In genomic region chr17:30610739-30611138, GRCm38 (mm10) we compare ENCODE assay signal across 12 mouse cellular contexts. TPM values are rescaled to one million over a fixed set of nuclear protein-coding genes. Genes with fewer than 3 reads are reported as not detected.
DNase-seq lines count a peak whose midpoint lies in the region; ATAC-seq and TF ChIP-seq lines count a peak whose summit lies in the region.
"Had no signal": no experiment of that assay in that cellular context is flagged by ENCODE, and none has a peak within 500 bp of the region (broad histone marks: within the 10 kb centered on the region; RNA-seq: fewer than 3 reads in every experiment).

No protein-coding gene starts in this region.

- no peak for ATAC-seq in heart, embryonic 13.5 days (ENCODE audit: extremely low read depth, insufficient number of reproducible peaks, low FRiP score, low TSS enrichment)
- no peak for ATAC-seq in midbrain, embryonic 12.5 days (ENCODE audit: low FRiP score, low read depth)
- ATAC-seq in midbrain, embryonic 13.5 days: no peak
- no peak for ATAC-seq in stomach, postnatal 0 days (ENCODE audit: low FRiP score, low TSS enrichment)

- peaks cover 8% of the 10 kb centered on the region for H3K36me3 ChIP-seq in heart, embryonic 13.5 days
- no peaks in the 10 kb centered on the region for H3K36me3 ChIP-seq in midbrain, embryonic 12.5 days
- H3K36me3 ChIP-seq in midbrain, embryonic 13.5 days: no peaks in the 10 kb centered on the region
- peaks cover 15% of the 10 kb centered on the region for H3K36me3 ChIP-seq in limb, embryonic 10.5 days
- no peaks in the 10 kb centered on the region for H3K36me3 ChIP-seq in stomach, postnatal 0 days (ENCODE audit: control insufficient read depth, insufficient read depth, low read length)

- no peak for TF ChIP-seq CTCF in stomach, postnatal 0 days (IDR thresholded peaks at IDR 0.05; ENCODE audit: low read depth)

- H3K4me2 ChIP-seq in heart, embryonic 13.5 days: peak overlapping the region; percentile 74
- peak overlapping the region; percentile 64; the same call in 1 of the 2 replicates for H3K4me2 ChIP-seq in midbrain, embryonic 12.5 days (replicated peaks)
- H3K4me2 ChIP-seq in midbrain, embryonic 13.5 days (replicated peaks): no peak overlapping the region
- H3K4me2 ChIP-seq in stomach, postnatal 0 days (replicated peaks; ENCODE audit: low read depth): peak overlapping the region; percentile 62; the same call in 1 of the 2 replicates

- peak overlapping the region; percentile 0; the same call in 1 of the 2 replicates for H3K4me3 ChIP-seq in heart, embryonic 13.5 days
- H3K4me3 ChIP-seq in midbrain, embryonic 12.5 days: no peak overlapping the region
- H3K4me3 ChIP-seq in midbrain, embryonic 13.5 days (replicated peaks): no peak overlapping the region
- peak overlapping the region; percentile 71; the same call in 1 of the 2 replicates for H3K4me3 ChIP-seq in limb, embryonic 10.5 days
- H3K4me3 ChIP-seq in stomach, postnatal 0 days (ENCODE audit: low read depth, low read length): no peak overlapping the region

- TF ChIP-seq EP300 in stomach, postnatal 0 days (optimal IDR thresholded peaks at IDR 0.05): no peak

- H3K4me1 ChIP-seq in heart, embryonic 13.5 days: peaks cover 46% of the 10 kb centered on the region
- H3K4me1 ChIP-seq in midbrain, embryonic 12.5 days: peaks cover 42% of the 10 kb centered on the region
- H3K4me1 ChIP-seq in midbrain, embryonic 13.5 days (replicated peaks): peaks cover 25% of the 10 kb centered on the region
- H3K4me1 ChIP-seq in limb, embryonic 10.5 days: peaks cover 24% of the 10 kb centered on the region
- H3K4me1 ChIP-seq in stomach, postnatal 0 days (replicated peaks; ENCODE audit: control insufficient read depth, insufficient read depth): no peaks in the 10 kb centered on the region; the same call in none of the 2 replicates

- H3K9me3 ChIP-seq in heart, embryonic 13.5 days: no peaks in the 10 kb centered on the region
- no peaks in the 10 kb centered on the region for H3K9me3 ChIP-seq in midbrain, embryonic 12.5 days
- H3K9me3 ChIP-seq in midbrain, embryonic 13.5 days: no peaks in the 10 kb centered on the region
- H3K9me3 ChIP-seq in limb, embryonic 10.5 days (replicated peaks): no peaks in the 10 kb centered on the region
- H3K9me3 ChIP-seq in stomach, postnatal 0 days (ENCODE audit: control insufficient read depth, low read length): no peaks in the 10 kb centered on the region

- WGBS in heart, embryonic 13.5 days: 70% methylated on average over 1 of the region's 1 CpGs
- WGBS in midbrain, embryonic 12.5 days: 34% methylated on average over 1 of the region's 1 CpGs
- 41% methylated on average over 1 of the region's 1 CpGs for WGBS in midbrain, embryonic 13.5 days
- 82% methylated on average over 1 of the region's 1 CpGs for WGBS in limb, embryonic 10.5 days
- 53% methylated on average over 1 of the region's 1 CpGs for WGBS in stomach, postnatal 0 days

- no peak overlapping the region for H3K27ac ChIP-seq in heart, embryonic 13.5 days (replicated peaks)
- H3K27ac ChIP-seq in midbrain, embryonic 12.5 days (replicated peaks): no peak overlapping the region
- H3K27ac ChIP-seq in midbrain, embryonic 13.5 days: no peak overlapping the region
- no peak overlapping the region for H3K27ac ChIP-seq in limb, embryonic 10.5 days
- H3K27ac ChIP-seq in stomach, postnatal 0 days (replicated peaks): no peak overlapping the region

- peak overlapping the region; percentile 95; the same call in 1 of the 2 replicates for H3K9ac ChIP-seq in heart, embryonic 13.5 days
- no peak overlapping the region for H3K9ac ChIP-seq in midbrain, embryonic 12.5 days (replicated peaks)
- H3K9ac ChIP-seq in midbrain, embryonic 13.5 days (replicated peaks): no peak overlapping the region
- no peak overlapping the region for H3K9ac ChIP-seq in stomach, postnatal 0 days (ENCODE audit: low read length)

- intact Hi-C loops in heart, postnatal 10 days (cut with DNase I): no loop called here

- no peaks in the 10 kb centered on the region for H3K27me3 ChIP-seq in heart, embryonic 13.5 days (replicated peaks)
- H3K27me3 ChIP-seq in midbrain, embryonic 12.5 days: no peaks in the 10 kb centered on the region
- H3K27me3 ChIP-seq in midbrain, embryonic 13.5 days: no peaks in the 10 kb centered on the region
- no peaks in the 10 kb centered on the region for H3K27me3 ChIP-seq in limb, embryonic 10.5 days (ENCODE audit: low read depth, poor library complexity, severe bottlenecking)
- H3K27me3 ChIP-seq in stomach, postnatal 0 days (ENCODE audit: control insufficient read depth, insufficient read depth, low read length): no peaks in the 10 kb centered on the region

- no peak for DNase-seq in heart, postnatal 10 days
- no peak for DNase-seq in limb, embryonic 10.5 days (ENCODE audit: low spot score)
- no peak for DNase-seq in stomach, postnatal 0 days (ENCODE audit: low spot score)
- no peak for DNase-seq in right cerebral cortex, postnatal 25 days
- no peak for DNase-seq in spleen, adult 18-20 months
- DNase-seq: cerebellum, adult 8-10 months; kidney, adult 9 months; lung, adult 18-20 months; midbrain, embryonic 14.5 days had no signal

RNA-seq across cellular contexts. Expression of gene Dnah8, which starts 13.4 kb away (rescaled TPM):
- polyA plus RNA-seq in heart, embryonic 13.5 days (2015; fragmentation: Nextera tagmentation; extraction: Ambion mirVana): 1.4 and 2.1 TPM in 2 replicates
- total RNA-seq in heart, postnatal 10 days (2021): 1 to 10 TPM; 3.0 to 3.8 TPM
- 0.66 and 1.4 TPM in 2 replicates for polyA plus RNA-seq in midbrain, embryonic 12.5 days (2016; fragmentation: Nextera tagmentation; extraction: Ambion mirVana)
- 1.6 and 2.2 TPM in 2 replicates for polyA plus RNA-seq in midbrain, embryonic 13.5 days (2015; fragmentation: Nextera tagmentation; extraction: Ambion mirVana)
- polyA plus RNA-seq in limb, embryonic 10.5 days (2016; fragmentation: Nextera tagmentation; extraction: Ambion mirVana): 0.49 and 0.51 TPM in 2 replicates
- 0.47 and 0.92 TPM in 2 replicates for polyA plus RNA-seq in stomach, postnatal 0 days (2015; fragmentation: Nextera tagmentation; extraction: Ambion mirVana)

RNA-seq across cellular contexts. Expression of gene Glo1, which starts 15.9 kb away (rescaled TPM):
- polyA plus RNA-seq in heart, embryonic 13.5 days (2015; fragmentation: Nextera tagmentation; extraction: Ambion mirVana): 194 and 205 TPM in 2 replicates
- 100 to 1,000 TPM; 132 to 159 TPM for total RNA-seq in heart, postnatal 10 days (2021)
- 207 and 215 TPM in 2 replicates for polyA plus RNA-seq in midbrain, embryonic 12.5 days (2016; fragmentation: Nextera tagmentation; extraction: Ambion mirVana)
- polyA plus RNA-seq in midbrain, embryonic 13.5 days (2015; fragmentation: Nextera tagmentation; extraction: Ambion mirVana): 156 and 162 TPM in 2 replicates
- polyA plus RNA-seq in limb, embryonic 10.5 days (2016; fragmentation: Nextera tagmentation; extraction: Ambion mirVana): 202 and 206 TPM in 2 replicates
- 172 and 190 TPM in 2 replicates for polyA plus RNA-seq in stomach, postnatal 0 days (2015; fragmentation: Nextera tagmentation; extraction: Ambion mirVana)

RNA-seq across cellular contexts. Expression of gene Btbd9, which starts 34.5 kb away (rescaled TPM):
- 43.1 and 44.4 TPM in 2 replicates for polyA plus RNA-seq in heart, embryonic 13.5 days (2015; fragmentation: Nextera tagmentation; extraction: Ambion mirVana)
- total RNA-seq in heart, postnatal 10 days (2021): 10 to 100 TPM; 30.9 to 34.0 TPM
- 98.0 and 102 TPM in 2 replicates for polyA plus RNA-seq in midbrain, embryonic 12.5 days (2016; fragmentation: Nextera tagmentation; extraction: Ambion mirVana)
- 137 and 160 TPM in 2 replicates for polyA plus RNA-seq in midbrain, embryonic 13.5 days (2015; fragmentation: Nextera tagmentation; extraction: Ambion mirVana)
- 40.5 and 57.5 TPM in 2 replicates for polyA plus RNA-seq in limb, embryonic 10.5 days (2016; fragmentation: Nextera tagmentation; extraction: Ambion mirVana)
- 32.9 and 34.6 TPM in 2 replicates for polyA plus RNA-seq in stomach, postnatal 0 days (2015; fragmentation: Nextera tagmentation; extraction: Ambion mirVana)

Comparison
In these comparisons a context has a peak if more than half of its experiments do, and no peak if none do; other contexts are left out.
1. H3K4me3 ChIP-seq: peak in heart, embryonic 13.5 days (single experiment) and limb, embryonic 10.5 days (single experiment); none in midbrain, embryonic 12.5 days (single experiment), midbrain, embryonic 13.5 days (single experiment) and stomach, postnatal 0 days (single experiment).